Mouse (Mus musculus) B cell, adult 2 months (primary cell): ENCODE results near the gene Rell1.

Experiments used
- DNase-seq, 2 experiments: peaks; one replicate each; pipeline ENCODE4 v3.0.0; 2022

The Rell1 gene

DNA sequence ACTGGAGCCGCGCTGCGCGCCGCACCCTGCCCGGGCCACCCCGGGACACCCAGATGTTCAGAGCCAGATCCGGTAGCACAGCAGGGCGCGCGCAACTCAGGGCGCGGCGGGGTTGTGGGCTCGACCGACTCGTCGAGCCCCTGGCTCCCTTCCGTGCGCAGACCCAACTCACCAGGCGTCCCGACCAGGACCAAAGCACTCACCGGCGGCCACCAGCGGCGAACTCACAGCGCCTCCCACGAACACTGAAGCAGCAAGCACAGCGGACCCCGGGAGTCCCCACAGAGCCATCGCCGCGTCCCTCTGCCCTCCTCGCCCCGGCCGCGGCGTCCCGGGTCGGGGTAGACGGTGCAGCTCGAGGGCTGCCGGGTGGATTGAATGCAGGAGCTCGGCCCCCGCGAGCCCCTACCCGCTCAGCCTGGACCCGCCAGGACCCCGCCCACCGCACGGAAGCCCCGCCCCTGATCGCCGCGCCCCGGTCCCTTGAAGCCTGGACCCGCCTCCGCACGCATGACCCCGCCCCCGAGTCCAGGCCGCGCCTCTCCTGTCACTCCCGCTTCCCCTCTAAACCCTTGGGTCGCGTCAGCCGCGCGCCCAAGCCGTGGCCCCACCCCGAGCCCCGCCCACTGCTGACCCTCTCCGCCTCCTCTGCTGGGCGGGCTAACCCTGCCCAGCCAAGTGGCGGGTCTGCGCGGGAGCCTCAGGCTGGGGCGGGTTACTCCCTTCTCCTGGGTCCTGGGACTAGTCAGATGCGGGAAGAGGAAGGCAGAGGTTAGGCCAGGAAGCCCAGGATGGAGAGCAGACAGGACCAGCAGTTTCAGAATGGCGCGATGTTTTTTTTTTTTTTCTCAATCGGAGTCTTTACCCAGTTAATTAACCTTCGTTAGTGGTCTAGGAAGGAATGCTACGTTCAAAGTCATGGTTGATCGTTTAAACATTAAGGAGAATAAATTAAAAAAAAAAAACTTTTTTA is at the start of gene Rell1:
Rell1 (minus strand) TSS at position 455 of the 973 bp plus-strand sequence.
- peak; percentile 99 for DNase-seq

DNA sequence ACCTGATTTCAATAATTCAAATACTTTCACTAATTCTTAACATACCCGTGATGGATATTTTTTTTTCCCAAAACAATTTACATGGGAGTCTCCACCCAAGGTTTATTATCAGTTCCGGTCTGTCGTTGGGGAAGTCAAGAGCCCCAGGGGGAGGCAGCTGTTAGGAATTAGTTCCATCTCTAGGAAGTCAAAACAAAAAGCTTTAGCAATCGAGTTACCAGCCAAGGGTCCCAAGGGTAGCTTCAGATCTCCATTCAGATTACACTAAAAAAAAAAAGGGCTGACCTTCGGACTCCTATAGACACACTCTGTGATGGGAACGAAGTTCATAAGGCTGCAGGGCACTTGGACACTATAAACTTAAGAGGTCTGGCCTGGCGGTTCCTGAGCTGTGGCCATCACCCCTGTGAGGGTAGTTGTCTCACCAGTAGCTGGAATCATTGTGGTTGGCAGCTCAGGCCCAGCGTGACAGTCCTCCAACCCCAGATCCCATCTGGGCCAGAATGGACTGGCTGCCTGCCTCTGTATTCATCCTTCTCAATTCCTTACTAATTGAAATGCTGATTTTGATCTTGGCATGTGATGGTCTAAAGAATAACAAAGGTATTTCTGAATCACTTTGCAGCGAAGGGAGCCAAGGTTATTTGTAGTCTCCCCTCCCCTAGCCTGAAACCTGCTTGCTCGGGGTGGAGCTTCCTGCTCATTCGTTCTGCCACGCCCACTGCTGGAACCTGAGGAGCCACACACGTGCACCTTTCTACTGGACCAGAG is 44.1 kb upstream of the Rell1 start:
- DNase-seq: no peak

DNA sequence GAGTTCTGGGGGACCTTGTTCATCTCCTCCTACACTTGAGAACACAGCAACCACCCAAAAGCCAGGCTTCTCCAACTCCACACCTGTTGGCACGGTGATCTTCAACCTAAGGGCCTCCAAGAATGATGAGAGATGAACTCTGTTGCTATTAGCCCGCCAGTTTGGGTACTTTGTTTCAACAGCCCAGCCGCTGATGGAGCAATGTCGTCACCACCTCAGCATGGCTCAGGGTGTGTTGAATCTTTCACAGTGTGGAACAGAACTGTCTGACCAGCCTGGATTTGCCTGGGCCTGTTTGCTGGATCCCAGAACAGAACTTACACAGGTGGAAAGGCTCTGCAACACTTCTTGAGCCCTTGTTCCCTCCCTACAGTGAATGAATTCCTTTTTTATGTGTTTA is 37.9 kb upstream of the Rell1 start:
- no peak for DNase-seq

DNA sequence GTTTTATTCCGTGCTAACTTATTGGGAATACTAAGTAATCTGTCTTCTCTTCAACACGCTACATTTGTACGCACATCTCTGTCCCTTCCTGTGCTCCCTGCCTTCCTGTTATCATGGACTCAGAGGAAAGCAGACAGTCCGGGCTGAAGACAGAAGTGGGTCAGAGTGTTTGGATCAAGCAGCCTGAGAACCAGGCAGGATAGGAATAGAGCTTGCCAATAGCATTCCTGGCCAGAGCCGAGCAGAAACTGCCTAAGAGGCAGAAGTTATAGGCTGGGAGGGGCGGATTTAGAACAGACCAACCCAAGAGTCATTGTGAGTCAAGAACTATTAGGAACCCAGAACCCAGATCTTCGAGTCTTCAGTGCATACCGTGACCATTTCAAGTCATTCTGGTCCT is 34.6 kb upstream of the Rell1 start:
- no peak for DNase-seq

DNA sequence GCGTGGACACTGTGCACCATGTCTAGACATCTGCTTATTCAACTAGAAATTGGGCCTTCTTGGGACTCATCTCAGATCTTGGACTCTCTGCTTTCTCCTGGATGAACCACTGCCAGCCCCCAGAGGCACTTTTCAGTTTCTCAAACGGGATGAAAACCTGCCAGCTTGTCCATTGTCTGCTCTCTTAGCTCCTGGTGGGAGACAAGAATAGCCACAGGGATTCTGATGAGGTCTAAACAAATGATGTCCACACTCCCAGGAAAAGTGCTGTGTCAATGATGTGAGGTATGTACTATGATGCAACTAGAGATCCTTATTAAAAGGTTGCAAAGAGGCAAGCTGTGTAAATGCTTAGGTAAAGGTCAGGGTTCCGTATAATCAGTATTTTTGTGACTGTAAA is 25.2 kb upstream of the Rell1 start:
- no peak for DNase-seq

GRCm38 (mm10) chr5:63990675-63991074 is 22.0 kb upstream of the Rell1 start:
- DNase-seq: no peak

DNA sequence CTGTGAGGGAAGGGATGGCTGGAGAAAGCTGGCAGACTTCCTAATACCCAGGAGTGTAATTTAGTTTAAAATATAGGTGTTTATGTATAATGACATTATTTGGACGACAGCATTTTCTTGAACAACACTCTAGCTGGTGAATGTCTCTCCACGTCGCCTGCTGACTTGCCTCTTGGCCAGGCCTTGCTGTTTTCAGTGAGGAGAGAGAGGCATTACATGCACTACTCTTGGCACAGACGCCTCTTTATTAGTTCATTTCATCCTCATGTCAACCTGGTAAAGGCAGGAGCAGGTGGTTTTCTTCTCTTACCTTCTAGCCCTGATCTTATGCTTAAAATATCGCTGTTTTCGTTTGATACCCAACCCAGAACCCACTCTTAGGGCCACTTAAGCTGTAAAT is 17.6 kb upstream of the Rell1 start:
- no peak for DNase-seq

DNA sequence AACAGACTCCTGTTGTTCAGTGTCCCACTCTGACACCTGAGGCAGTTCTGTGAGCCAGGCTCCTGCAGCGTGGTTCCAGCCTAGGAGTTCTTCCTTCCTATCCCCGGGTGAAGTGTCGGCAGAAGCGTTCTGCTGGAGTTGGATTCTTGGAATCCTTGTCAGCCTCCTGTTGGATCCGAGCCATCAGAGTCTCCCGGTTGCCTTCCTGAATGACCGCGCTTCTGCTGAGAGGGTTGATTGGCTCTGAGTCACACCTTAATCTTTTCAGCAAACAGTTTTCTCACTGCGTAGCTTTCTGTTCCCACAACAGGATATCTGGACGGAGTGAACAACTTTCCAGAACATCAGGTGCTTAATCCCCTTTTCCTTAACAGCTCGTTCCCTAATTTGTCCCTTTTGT is 13.6 kb upstream of the Rell1 start:
- no peak for DNase-seq

DNA sequence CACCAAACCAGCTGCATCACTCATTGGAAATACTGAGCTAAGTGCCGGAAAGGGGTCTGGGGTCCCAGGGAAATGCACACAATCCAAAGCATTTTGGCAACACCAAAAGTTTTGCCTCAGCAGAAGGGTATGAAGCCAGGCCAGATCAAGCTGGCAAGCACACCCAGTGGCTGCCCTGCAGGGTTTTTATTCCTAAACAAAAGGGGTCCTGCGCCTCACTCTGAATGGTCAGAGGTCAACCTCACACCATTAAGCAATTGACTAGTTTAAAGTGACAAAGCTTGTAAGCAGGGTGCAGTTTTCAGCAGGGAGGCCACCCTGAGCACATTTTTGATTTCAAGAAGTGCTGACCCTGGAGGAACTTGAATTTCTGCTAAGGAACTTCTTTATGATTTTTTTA is 2.3 kb upstream of the Rell1 start:
- no peak for DNase-seq

GRCm38 (mm10) chr5:63970281-63970732 is 1.6 kb upstream of the Rell1 start:
- DNase-seq: peak; percentile 52 to 58

DNA sequence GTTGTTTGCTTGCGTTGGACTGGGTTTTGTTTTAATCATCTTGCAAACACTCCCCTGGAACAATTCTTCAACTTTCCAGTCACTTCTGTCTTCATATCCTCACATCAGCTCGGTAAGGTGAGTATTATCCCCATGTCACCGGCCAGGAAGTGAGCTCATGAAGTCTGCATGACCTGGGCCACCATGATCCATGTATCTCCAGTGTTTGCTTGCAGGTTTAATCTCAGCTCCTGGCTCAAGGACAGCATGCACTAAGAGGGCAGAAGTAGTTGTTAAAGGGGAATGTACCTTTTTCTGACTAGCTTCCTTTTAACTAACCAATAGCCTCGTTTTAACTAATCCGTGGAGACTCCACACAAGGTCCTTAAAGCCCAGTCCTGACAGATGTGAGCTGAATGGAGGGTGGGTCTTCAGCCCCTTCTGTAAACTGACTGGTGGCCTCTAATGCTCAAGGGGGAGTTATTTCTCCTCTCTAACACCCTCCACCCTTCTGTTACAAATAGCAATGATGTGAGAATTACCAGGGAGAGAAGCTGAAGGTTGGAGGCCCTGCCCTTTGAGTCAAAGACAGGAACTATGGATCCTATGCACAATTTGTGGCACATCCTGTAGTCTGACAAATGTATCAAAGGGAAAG is 897 bp upstream of the Rell1 start:
- DNase-seq: peak in 1 of 2 experiments; percentile 11

DNA sequence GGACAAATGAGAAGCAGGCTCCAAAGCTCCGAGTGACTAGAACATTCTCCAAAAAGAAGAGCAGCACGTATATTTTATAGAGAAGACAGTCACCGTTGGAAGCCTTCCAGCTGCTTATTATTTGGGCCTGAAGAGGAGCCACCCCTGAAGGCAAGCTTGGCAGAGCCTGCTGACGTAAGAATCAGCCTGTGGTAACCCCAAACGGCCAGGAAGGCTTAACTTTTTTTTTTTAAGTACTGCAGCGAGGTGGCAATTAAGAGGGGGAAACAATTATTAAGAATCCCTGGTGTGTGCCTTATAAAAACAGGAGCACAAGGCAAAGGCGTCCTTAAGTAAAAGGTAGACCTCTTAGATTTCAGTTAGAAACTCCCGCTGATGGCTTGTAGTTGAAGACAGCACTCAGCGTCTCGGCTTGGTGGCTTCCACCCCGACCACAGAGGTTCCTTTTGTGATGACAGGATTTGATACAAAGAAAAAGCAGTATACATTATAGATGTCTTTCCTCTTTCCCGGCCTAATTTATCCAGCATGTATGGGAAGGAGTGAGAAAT is 1.0 kb downstream of the Rell1 start:
- peak; percentile 54 to 56 for DNase-seq

DNA sequence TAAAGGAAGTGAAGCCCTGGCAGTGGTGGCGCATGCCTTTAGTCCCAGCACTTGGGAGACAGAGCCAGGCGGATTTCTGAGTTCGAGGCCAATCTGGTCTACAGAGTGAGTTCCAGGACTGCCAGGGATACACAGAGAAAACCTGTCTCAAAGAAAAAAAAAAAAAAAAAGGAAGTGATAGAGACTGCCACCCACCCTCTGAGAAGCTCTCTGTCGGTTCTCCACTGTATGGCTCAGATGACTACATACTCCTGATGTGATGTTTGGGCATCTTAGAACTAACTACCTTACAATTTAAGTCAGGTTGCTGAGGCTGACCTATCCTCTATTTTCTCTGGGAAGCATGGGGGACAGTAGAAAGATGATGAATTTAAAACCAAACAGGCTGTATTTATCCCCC is 2.3 kb downstream of the Rell1 start:
- no peak for DNase-seq

DNA sequence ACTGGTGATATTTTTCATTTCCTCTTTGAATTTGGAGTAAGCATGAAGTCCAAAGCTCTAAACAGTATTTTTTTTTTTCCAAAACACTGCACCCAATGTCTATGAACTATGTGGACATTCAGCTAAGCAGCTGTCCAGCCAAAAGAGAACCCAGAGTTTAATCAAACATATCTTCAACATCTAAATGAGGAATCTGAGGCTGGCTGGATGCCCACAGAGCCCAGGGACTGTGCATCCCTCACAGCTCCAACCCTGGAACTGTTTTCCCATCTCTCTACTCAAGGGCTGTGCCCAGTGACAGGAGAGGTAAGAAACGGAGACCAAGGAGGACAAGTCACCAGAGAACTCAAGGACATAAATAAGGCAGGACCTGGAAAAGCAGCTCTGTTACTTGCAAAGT is 2.8 kb downstream of the Rell1 start:
- no peak for DNase-seq

- DNase-seq: no peak
Measured at GRCm38 (mm10) chr5:63964576-63964975, 4.1 kb downstream of the Rell1 start.

DNA sequence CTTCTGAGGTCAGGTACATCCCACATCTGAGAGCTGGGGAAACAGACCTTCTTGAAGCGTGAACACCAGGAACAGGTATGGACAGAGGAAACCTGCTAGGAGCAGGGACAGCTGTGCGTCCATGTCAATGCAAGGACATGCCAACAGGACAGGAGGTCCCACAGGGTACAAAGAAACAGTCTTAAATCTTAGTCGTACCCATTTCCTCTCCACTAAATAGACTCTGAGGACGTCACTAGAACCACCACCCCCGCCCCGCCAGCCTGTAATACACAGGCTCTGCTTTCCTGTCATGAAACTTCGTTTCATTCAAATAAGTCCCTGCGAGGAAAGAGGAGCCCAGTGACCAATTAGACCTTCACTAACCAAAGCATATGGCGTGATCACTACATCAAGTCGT is 7.0 kb downstream of the Rell1 start:
- no peak for DNase-seq

- DNase-seq: no peak
Measured at GRCm38 (mm10) chr5:63960565-63960964, 8.1 kb downstream of the Rell1 start.

DNA sequence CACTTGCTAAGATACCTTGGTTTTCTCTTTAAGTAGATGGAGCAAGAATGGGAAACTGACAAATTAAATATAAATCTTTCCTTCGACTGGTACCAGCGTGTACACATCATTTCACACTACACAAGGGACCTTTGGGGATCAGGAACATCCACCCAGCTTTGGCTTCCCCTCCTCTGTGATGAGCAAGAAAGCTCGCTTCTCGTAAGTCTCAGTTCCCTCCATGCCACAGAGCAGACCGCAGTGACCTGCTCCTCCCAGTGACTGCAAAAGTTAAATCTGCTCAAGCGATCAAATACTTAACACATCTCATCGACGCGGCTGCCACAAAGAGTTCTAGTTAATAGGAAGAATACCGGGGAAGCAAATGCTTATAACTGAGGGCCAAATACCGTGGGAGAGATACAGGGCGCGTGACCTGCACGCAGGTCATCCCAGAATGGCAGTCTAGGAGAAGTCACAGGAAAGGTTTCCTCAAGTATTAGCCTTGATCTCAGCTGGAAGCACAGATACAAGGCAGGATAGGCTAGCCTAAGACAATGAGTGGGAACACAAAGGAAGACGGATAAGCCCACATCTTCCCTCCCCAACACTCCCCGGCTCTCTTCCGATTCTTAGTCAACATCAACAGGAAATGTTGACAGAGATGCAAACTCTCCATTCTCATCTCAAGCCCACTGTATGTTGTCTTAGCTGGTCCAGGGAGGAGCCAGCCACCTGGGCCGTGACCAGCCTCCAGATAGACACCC is 9.6 kb downstream of the Rell1 start:
- no peak for DNase-seq

DNA sequence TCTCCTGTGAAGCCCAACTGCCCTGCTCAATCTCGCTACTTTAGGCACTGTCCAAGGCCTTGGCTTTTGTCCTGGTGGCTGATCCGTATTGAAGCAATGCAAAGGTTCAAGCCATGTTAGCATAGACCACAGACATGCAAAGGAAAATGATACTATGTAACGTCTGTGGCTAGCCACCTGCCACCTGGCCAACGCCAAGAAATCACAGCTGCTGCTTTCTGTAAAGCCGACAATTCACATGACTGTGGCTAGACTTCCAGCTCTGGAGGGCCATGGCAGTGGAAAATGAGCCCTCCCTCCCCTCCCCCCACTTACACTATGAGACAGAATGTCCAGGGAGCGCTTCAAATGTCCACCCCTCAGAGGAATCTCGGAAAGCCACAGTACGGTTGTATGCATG is 11.1 kb downstream of the Rell1 start:
- no peak for DNase-seq

- no peak for DNase-seq
Measured at GRCm38 (mm10) chr5:63956411-63956810, 12.3 kb downstream of the Rell1 start.

DNA sequence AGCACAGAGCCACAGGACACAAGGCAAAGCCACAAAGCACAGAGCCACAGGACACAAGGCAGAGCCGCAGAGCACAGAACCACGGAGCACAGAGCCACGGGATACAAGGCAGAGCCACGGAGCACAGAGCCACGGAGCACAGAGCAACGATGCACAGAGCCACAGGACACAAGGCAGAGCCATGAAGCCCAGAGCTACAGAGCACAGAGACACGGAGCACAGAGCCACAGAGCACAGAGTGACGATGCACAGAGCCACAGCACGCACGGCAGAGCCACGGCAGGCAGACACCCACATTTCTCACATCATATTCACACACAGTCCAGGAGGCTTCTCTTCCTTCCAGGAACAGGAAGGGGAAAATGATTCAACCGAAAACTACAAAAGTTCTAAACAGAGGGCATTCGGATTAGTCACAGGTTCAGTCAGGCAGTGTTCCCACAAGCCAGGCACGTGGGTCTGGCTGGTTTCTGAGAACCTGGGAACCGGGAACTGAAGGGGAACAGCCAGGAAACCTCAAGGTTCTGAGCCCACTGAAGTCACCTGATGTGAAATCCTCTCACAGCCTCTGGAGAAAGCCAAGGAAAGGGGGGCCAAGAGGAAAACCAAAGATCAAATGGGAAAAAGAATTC is 15.2 kb downstream of the Rell1 start:
- DNase-seq: no peak

- DNase-seq: no peak
Measured at GRCm38 (mm10) chr5:63952039-63952438, 16.7 kb downstream of the Rell1 start.
